Mouse (Mus musculus): Measurements from ENCODE around the gene Bcl2l15. TPM values are rescaled to one million over a fixed set of nuclear protein-coding genes. Genes with fewer than 3 reads are reported as not detected.

Gene Bcl2l15
- total and polyA plus RNA-seq, 3 experiments, result 0.11 TPM; not detected in 2

GRCm38 (mm10) chr3:103857036-103857805 is 24.8 kb downstream of the Bcl2l15 start:
- TF ChIP-seq JUND (IDR thresholded peaks at IDR 0.05; ENCODE audit: low read depth, low read length), result no peak
- no peak for TF ChIP-seq GABPA (IDR thresholded peaks at IDR 0.05; ENCODE audit: low read depth, low read length)
- TF ChIP-seq ZKSCAN1 (IDR thresholded peaks at IDR 0.05; ENCODE audit: low read depth, low read length), result no peak
- no peak for TF ChIP-seq SIN3A (IDR thresholded peaks at IDR 0.05; ENCODE audit: low read length)
- no peak for TF ChIP-seq ETS1 (IDR thresholded peaks at IDR 0.05; ENCODE audit: low read depth, low read length)
- no peak for TF ChIP-seq ZMIZ1 (IDR thresholded peaks at IDR 0.05; ENCODE audit: low read depth, low read length)
- no peak for TF ChIP-seq KAT2A (conservative IDR thresholded peaks at IDR 0.05; ENCODE audit: low read depth, low read length)
- Histone ChIP-seq H3K27me3 (ENCODE audit: control insufficient read depth in 1 of 2, insufficient read depth in 2 of 2, low read length in 2 of 2) (no peaks in the 10 kb centered on the region), H3K9ac (ENCODE audit: control insufficient read depth, low read depth, low read length, poor library complexity, severe bottlenecking) (no peak overlapping the region), H3K27ac (ENCODE audit: control insufficient read depth, low read depth, low read length) (no peak overlapping the region), H3K36me3 (ENCODE audit: control insufficient read depth in 1 of 2, insufficient read depth in 2 of 2, low read length in 2 of 2) (peaks cover 0 to 5% of the 10 kb centered on the region in 2 experiments; a peak in 2 of 4 replicates), H3K4me1 (ENCODE audit: control insufficient read depth in 1 of 2, insufficient read depth in 2 of 2, low read length in 2 of 2) (peaks cover 1 to 10% of the 10 kb centered on the region in 2 experiments; a peak in 2 of 4 replicates), H3K4me3 (ENCODE audit: control insufficient read depth in 1 of 2, insufficient read depth in 1 of 2, low read depth in 2 of 2, low read length in 2 of 2) (no peak overlapping the region), H3K9me3 (replicated peaks; ENCODE audit: insufficient read depth, low read length) (no peaks in the 10 kb centered on the region), H3K79me2 (ENCODE audit: control insufficient read depth, insufficient read depth, low read length, poor library complexity) (no peaks in the 10 kb centered on the region)
- no peak for DNase-seq (ENCODE audit: low read depth, low spot score)

DNA sequence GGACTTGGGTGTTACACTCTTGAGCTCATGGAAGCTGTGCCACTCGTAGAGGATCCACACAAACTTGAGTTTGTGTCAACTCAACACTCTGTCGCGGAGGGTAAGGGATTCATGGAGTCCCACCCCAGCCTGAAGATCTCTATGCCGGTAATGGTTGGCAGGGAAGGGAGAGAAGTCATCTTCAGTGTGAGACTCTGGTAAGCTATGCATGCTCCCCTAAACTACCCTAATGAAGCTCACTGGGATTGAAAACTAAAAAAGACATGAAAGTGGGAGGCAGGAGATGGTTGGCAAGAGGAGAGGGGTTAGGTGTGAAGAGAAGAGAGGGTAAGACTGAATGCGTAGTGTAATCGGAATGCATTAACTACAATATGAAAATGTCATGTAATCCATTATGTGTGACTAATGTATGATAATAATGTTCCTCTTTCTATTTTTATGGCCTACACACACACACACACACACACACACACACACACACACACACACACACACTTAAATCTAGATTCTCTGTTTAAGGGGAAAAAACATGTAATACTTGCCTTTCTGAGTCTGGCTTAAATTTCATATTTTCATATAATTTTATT is 25.7 kb downstream of the Bcl2l15 start:
- H3K4me1 ChIP-seq (ENCODE audit: control insufficient read depth in 1 of 2, insufficient read depth in 2 of 2, low read length in 2 of 2), result peaks cover 1 to 10% of the 10 kb centered on the region in 2 experiments; a peak in 2 of 4 replicates
- no peaks in the 10 kb centered on the region for H3K9me3 ChIP-seq (replicated peaks; ENCODE audit: insufficient read depth, low read length)
- no peaks in the 10 kb centered on the region for H3K79me2 ChIP-seq (ENCODE audit: control insufficient read depth, insufficient read depth, low read length, poor library complexity)
- peaks cover 0 to 5% of the 10 kb centered on the region in 2 experiments; a peak in 2 of 4 replicates for H3K36me3 ChIP-seq (ENCODE audit: control insufficient read depth in 1 of 2, insufficient read depth in 2 of 2, low read length in 2 of 2)
- TF ChIP-seq TAL1 (IDR thresholded peaks at IDR 0.05; ENCODE audit: low read length) (no peak), ZNF384 (IDR thresholded peaks at IDR 0.05; ENCODE audit: low read depth, low read length) (no peak), UBTF (IDR thresholded peaks at IDR 0.05; ENCODE audit: borderline replicate concordance, insufficient read depth, low read depth, low read length) (no peak), ZMIZ1 (IDR thresholded peaks at IDR 0.05; ENCODE audit: low read depth, low read length) (no peak), JUND (IDR thresholded peaks at IDR 0.05; ENCODE audit: low read depth, low read length) (no peak), NRF1 (IDR thresholded peaks at IDR 0.05; ENCODE audit: insufficient read depth, low read depth, low read length, poor library complexity, severe bottlenecking) (no peak), NELFE (IDR thresholded peaks at IDR 0.05; ENCODE audit: low read depth, low read length) (no peak), ETS1 (IDR thresholded peaks at IDR 0.05; ENCODE audit: low read depth, low read length) (peak; percentile 35; the same call in 1 of the 2 replicates), MEF2A (IDR thresholded peaks at IDR 0.05; ENCODE audit: extremely low read depth, insufficient replicate concordance, low read depth, low read length, poor library complexity, severe bottlenecking) (peak; percentile 84; the same call in 1 of the 2 replicates), SIN3A (IDR thresholded peaks at IDR 0.05; ENCODE audit: low read length) (no peak), BHLHE40 (IDR thresholded peaks at IDR 0.05; ENCODE audit: borderline replicate concordance, low read depth, low read length) (no peak), MAFK (IDR thresholded peaks at IDR 0.05; ENCODE audit: borderline replicate concordance, low read depth, low read length) (no peak), RCOR1 (IDR thresholded peaks at IDR 0.05; ENCODE audit: low read depth, low read length) (no peak), GATA1 (IDR thresholded peaks at IDR 0.05; ENCODE audit: low read depth, low read length) (no peak), ELF1 (IDR thresholded peaks at IDR 0.05; ENCODE audit: low read depth, low read length) (no peak), GABPA (IDR thresholded peaks at IDR 0.05; ENCODE audit: low read depth, low read length) (no peak), TCF12 (IDR thresholded peaks at IDR 0.05; ENCODE audit: low read depth, low read length) (no peak), ZKSCAN1 (IDR thresholded peaks at IDR 0.05; ENCODE audit: low read depth, low read length) (no peak)
- H3K27me3 ChIP-seq (ENCODE audit: control insufficient read depth in 1 of 2, insufficient read depth in 2 of 2, low read length in 2 of 2), result no peaks in the 10 kb centered on the region
- DNase-seq (ENCODE audit: low read depth, low spot score), result peak; percentile 29
- H3K4me3 ChIP-seq (ENCODE audit: control insufficient read depth in 1 of 2, insufficient read depth in 1 of 2, low read depth in 2 of 2, low read length in 2 of 2), result no peak overlapping the region
- no peak overlapping the region for H3K9ac ChIP-seq (ENCODE audit: control insufficient read depth, low read depth, low read length, poor library complexity, severe bottlenecking)
- H3K27ac ChIP-seq (ENCODE audit: control insufficient read depth, low read depth, low read length), result no peak overlapping the region
